Mouse (Mus musculus): ENCODE results near the gene Tmem176a. TPM values are rescaled to one million over a fixed set of nuclear protein-coding genes. Genes with fewer than 3 reads are reported as not detected.
A peak's percentile ranks its signal among the peaks of the same experiment; 100 is the strongest.

The Tmem176a gene
- polyA plus RNA-seq, 1 experiment from 2014 or later: 22.8 TPM

- 90% methylated on average over 5 of the region's 5 CpGs for WGBS
- no peaks in the 10 kb centered on the region for H3K27me3 ChIP-seq (ENCODE audit: control insufficient read depth, insufficient read depth, low read length)
- no peak overlapping the region for H3K4me2 ChIP-seq (ENCODE audit: low read depth)
- no peak overlapping the region for H3K4me3 ChIP-seq (ENCODE audit: low read depth, low read length)
- ATAC-seq (ENCODE audit: insufficient read depth, low FRiP score, low TSS enrichment) (no peak), DNase-seq (ENCODE audit: low spot score) (no peak)
- no peak overlapping the region for H3K9ac ChIP-seq (ENCODE audit: low read length)
- no peaks in the 10 kb centered on the region for H3K9me3 ChIP-seq (ENCODE audit: control insufficient read depth, low read length)
- H3K27ac ChIP-seq (ENCODE audit: low read depth, low read length): no peak overlapping the region
- no peaks in the 10 kb centered on the region for H3K4me1 ChIP-seq (ENCODE audit: control insufficient read depth, insufficient read depth, low read length)
- H3K36me3 ChIP-seq (ENCODE audit: control insufficient read depth, insufficient read depth, low read length): no peaks in the 10 kb centered on the region
Observed at GRCm38 (mm10) chr6:48836146-48836545, 4.6 kb upstream of the Tmem176a start.

GRCm38 (mm10) chr6:48837516-48837915 lies 3.2 kb upstream of the Tmem176a start:
- DNase-seq (ENCODE audit: low spot score) (no peak), ATAC-seq (ENCODE audit: insufficient read depth, low FRiP score, low TSS enrichment) (no peak)
- Histone ChIP-seq H3K4me1 (ENCODE audit: control insufficient read depth, insufficient read depth, low read length) (no peaks in the 10 kb centered on the region), H3K4me3 (ENCODE audit: low read depth, low read length) (no peak overlapping the region), H3K27me3 (ENCODE audit: control insufficient read depth, insufficient read depth, low read length) (no peaks in the 10 kb centered on the region), H3K36me3 (ENCODE audit: control insufficient read depth, insufficient read depth, low read length) (no peaks in the 10 kb centered on the region), H3K9ac (ENCODE audit: low read length) (no peak overlapping the region), H3K27ac (ENCODE audit: low read depth, low read length) (no peak overlapping the region), H3K4me2 (ENCODE audit: low read depth) (no peak overlapping the region), H3K9me3 (ENCODE audit: control insufficient read depth, low read length) (no peaks in the 10 kb centered on the region)
- WGBS: 88% methylated on average over 7 of the region's 7 CpGs

GRCm38 (mm10) chr6:48838321-48839080 lies 2.2 kb upstream of the Tmem176a start:
- ATAC-seq (ENCODE audit: insufficient read depth, low FRiP score, low TSS enrichment): no peak

GRCm38 (mm10) chr6:48840973-48841625 lies 380 bp downstream of the Tmem176a start, which contains the start of gene Tmem176b:
Tmem176b (minus strand) TSS chr6:48841496.
- no peak within 1 kb of the TSS for H3K27ac ChIP-seq (ENCODE audit: low read depth, low read length)
- whole genome bisulfite sequencing: 26% methylated on average over 6 of the region's 6 CpGs

More at GRCm38 (mm10) chr6:48838321-48839080, 2.2 kb upstream of the Tmem176a start:
- H3K27me3 ChIP-seq (ENCODE audit: control insufficient read depth, insufficient read depth, low read length): no peaks in the 10 kb centered on the region
- no peaks in the 10 kb centered on the region for H3K4me1 ChIP-seq (ENCODE audit: control insufficient read depth, insufficient read depth, low read length)
- no peaks in the 10 kb centered on the region for H3K36me3 ChIP-seq (ENCODE audit: control insufficient read depth, insufficient read depth, low read length)
- H3K4me3 ChIP-seq (ENCODE audit: low read depth, low read length): no peak overlapping the region
- DNase-seq (ENCODE audit: low spot score): no peak
- no peaks in the 10 kb centered on the region for H3K9me3 ChIP-seq (ENCODE audit: control insufficient read depth, low read length)
- WGBS: 73% methylated on average over 6 of the region's 6 CpGs
- no peak overlapping the region for H3K4me2 ChIP-seq (ENCODE audit: low read depth)
- no peak overlapping the region for H3K9ac ChIP-seq (ENCODE audit: low read length)
- no peak overlapping the region for H3K27ac ChIP-seq (ENCODE audit: low read depth, low read length)

GRCm38 (mm10) chr6:48842111-48842842 lies 1.6 kb downstream of the Tmem176a start:
- WGBS: 76% methylated on average over 11 of the region's 11 CpGs

More at GRCm38 (mm10) chr6:48840973-48841625, 380 bp downstream of the Tmem176a start, which contains the start of gene Tmem176b:
- H3K4me1 ChIP-seq (ENCODE audit: control insufficient read depth, insufficient read depth, low read length): no peaks in the 10 kb centered on the region
- no peaks in the 10 kb centered on the region for H3K9me3 ChIP-seq (ENCODE audit: control insufficient read depth, low read length)
- no peaks in the 10 kb centered on the region for H3K36me3 ChIP-seq (ENCODE audit: control insufficient read depth, insufficient read depth, low read length)
- ATAC-seq (ENCODE audit: insufficient read depth, low FRiP score, low TSS enrichment) (peak; percentile 50; the same call in 1 of the 2 replicates), DNase-seq (ENCODE audit: low spot score) (peak; percentile 76)
- no peaks in the 10 kb centered on the region for H3K27me3 ChIP-seq (ENCODE audit: control insufficient read depth, insufficient read depth, low read length)
- peak within 1 kb of the TSS; percentile 35 for H3K4me2 ChIP-seq (ENCODE audit: low read depth)
- H3K4me3 ChIP-seq (ENCODE audit: low read depth, low read length): peak within 1 kb of the TSS; percentile 18; the same call in 1 of the 2 replicates
- peak within 1 kb of the TSS; percentile 14 for H3K9ac ChIP-seq (ENCODE audit: low read length)

GRCm38 (mm10) chr6:48845086-48845485 lies 4.4 kb downstream of the Tmem176a start:
- WGBS: 71% methylated on average over 4 of the region's 4 CpGs
- Histone ChIP-seq H3K9me3 (ENCODE audit: control insufficient read depth, low read length) (no peaks in the 10 kb centered on the region), H3K4me1 (ENCODE audit: control insufficient read depth, insufficient read depth, low read length) (no peaks in the 10 kb centered on the region), H3K27me3 (ENCODE audit: control insufficient read depth, insufficient read depth, low read length) (no peaks in the 10 kb centered on the region), H3K4me2 (ENCODE audit: low read depth) (no peak overlapping the region), H3K4me3 (ENCODE audit: low read depth, low read length) (no peak overlapping the region), H3K9ac (ENCODE audit: low read length) (no peak overlapping the region), H3K36me3 (ENCODE audit: control insufficient read depth, insufficient read depth, low read length) (no peaks in the 10 kb centered on the region), H3K27ac (ENCODE audit: low read depth, low read length) (no peak overlapping the region)
- DNase-seq (ENCODE audit: low spot score) (no peak), ATAC-seq (ENCODE audit: insufficient read depth, low FRiP score, low TSS enrichment) (no peak)

More at GRCm38 (mm10) chr6:48842111-48842842, 1.6 kb downstream of the Tmem176a start:
- Histone ChIP-seq H3K4me2 (ENCODE audit: low read depth) (no peak overlapping the region), H3K27me3 (ENCODE audit: control insufficient read depth, insufficient read depth, low read length) (no peaks in the 10 kb centered on the region), H3K4me3 (ENCODE audit: low read depth, low read length) (no peak overlapping the region), H3K27ac (ENCODE audit: low read depth, low read length) (no peak overlapping the region), H3K36me3 (ENCODE audit: control insufficient read depth, insufficient read depth, low read length) (no peaks in the 10 kb centered on the region), H3K4me1 (ENCODE audit: control insufficient read depth, insufficient read depth, low read length) (no peaks in the 10 kb centered on the region), H3K9ac (ENCODE audit: low read length) (no peak overlapping the region), H3K9me3 (ENCODE audit: control insufficient read depth, low read length) (no peaks in the 10 kb centered on the region)
- ATAC-seq (ENCODE audit: insufficient read depth, low FRiP score, low TSS enrichment) (no peak), DNase-seq (ENCODE audit: low spot score) (no peak)

GRCm38 (mm10) chr6:48851820-48852491 lies 11.2 kb downstream of the Tmem176a start:
- Histone ChIP-seq H3K4me1 (ENCODE audit: control insufficient read depth, insufficient read depth, low read length) (no peaks in the 10 kb centered on the region), H3K9ac (ENCODE audit: low read length) (peak overlapping the region; percentile 47), H3K27ac (ENCODE audit: low read depth, low read length) (peak overlapping the region; percentile 60; the same call in 1 of the 2 replicates), H3K36me3 (ENCODE audit: control insufficient read depth, insufficient read depth, low read length) (no peaks in the 10 kb centered on the region), H3K4me2 (ENCODE audit: low read depth) (peak overlapping the region; percentile 60), H3K27me3 (ENCODE audit: control insufficient read depth, insufficient read depth, low read length) (no peaks in the 10 kb centered on the region), H3K4me3 (ENCODE audit: low read depth, low read length) (peak overlapping the region; percentile 27), H3K9me3 (ENCODE audit: control insufficient read depth, low read length) (no peaks in the 10 kb centered on the region)
- no peak for ATAC-seq (ENCODE audit: insufficient read depth, low FRiP score, low TSS enrichment)
- WGBS: under 1% methylated on average over 29 of the region's 29 CpGs
- DNase-seq (ENCODE audit: low spot score): peak; percentile 73

- Histone ChIP-seq H3K9me3 (ENCODE audit: control insufficient read depth, low read length) (no peaks in the 10 kb centered on the region), H3K4me2 (ENCODE audit: low read depth) (no peak overlapping the region), H3K27ac (ENCODE audit: low read depth, low read length) (no peak overlapping the region), H3K36me3 (ENCODE audit: control insufficient read depth, insufficient read depth, low read length) (no peaks in the 10 kb centered on the region), H3K4me1 (ENCODE audit: control insufficient read depth, insufficient read depth, low read length) (no peaks in the 10 kb centered on the region), H3K4me3 (ENCODE audit: low read depth, low read length) (no peak overlapping the region), H3K27me3 (ENCODE audit: control insufficient read depth, insufficient read depth, low read length) (no peaks in the 10 kb centered on the region), H3K9ac (ENCODE audit: low read length) (no peak overlapping the region)
- no peak for ATAC-seq (ENCODE audit: insufficient read depth, low FRiP score, low TSS enrichment)
- WGBS: 89% methylated on average over 2 of the region's 2 CpGs
- DNase-seq (ENCODE audit: low spot score): no peak
Observed at GRCm38 (mm10) chr6:48854155-48854554, 13.4 kb downstream of the Tmem176a start.

Measured in neural tube, embryonic 11.5 days (tissue).